Mouse (Mus musculus): ENCODE measurements around the gene Pgbd5. TPM values are rescaled to one million over a fixed set of nuclear protein-coding genes. Genes with fewer than 3 reads are reported as not detected.

Gene Pgbd5
- polyA plus RNA-seq, 1 experiment from 2014 or later, result 1.5 TPM

GRCm38 (mm10) chr8:124331706-124332105 is 107.8 kb downstream of the Pgbd5 start:
- Histone ChIP-seq H3K4me1 (ENCODE audit: control insufficient read depth, insufficient read depth, low read length) (peaks cover 9% of the 10 kb centered on the region), H3K4me2 (ENCODE audit: low read depth, low read length) (no peak overlapping the region), H3K9ac (ENCODE audit: low read length) (no peak overlapping the region), H3K9me3 (replicated peaks; ENCODE audit: control insufficient read depth, low read length) (no peaks in the 10 kb centered on the region), H3K27ac (ENCODE audit: low read length) (no peak overlapping the region), H3K27me3 (ENCODE audit: control insufficient read depth, insufficient read depth, low read length) (no peaks in the 10 kb centered on the region), H3K36me3 (ENCODE audit: control insufficient read depth, insufficient read depth) (peaks cover 28% of the 10 kb centered on the region), H3K4me3 (ENCODE audit: low read length) (no peak overlapping the region)
- 67% methylated on average over 11 of the region's 11 CpGs for WGBS
- ATAC-seq (replicated peaks; ENCODE audit: extremely low read depth, insufficient read depth, low FRiP score), result no peak

- 89% methylated on average over 3 of the region's 3 CpGs for WGBS
Measured at GRCm38 (mm10) chr8:124331094-124331493, 108.4 kb downstream of the Pgbd5 start.

GRCm38 (mm10) chr8:124330433-124330832 is 109.0 kb downstream of the Pgbd5 start:
- H3K27me3 ChIP-seq (ENCODE audit: control insufficient read depth, insufficient read depth, low read length), result no peaks in the 10 kb centered on the region
- 95% methylated on average over 2 of the region's 3 CpGs for WGBS
- H3K9ac ChIP-seq (ENCODE audit: low read length), result no peak overlapping the region
- ATAC-seq (replicated peaks; ENCODE audit: extremely low read depth, insufficient read depth, low FRiP score), result no peak
- peaks cover 9% of the 10 kb centered on the region for H3K4me1 ChIP-seq (ENCODE audit: control insufficient read depth, insufficient read depth, low read length)
- H3K4me2 ChIP-seq (ENCODE audit: low read depth, low read length), result no peak overlapping the region
- H3K4me3 ChIP-seq (ENCODE audit: low read length), result no peak overlapping the region
- no peak overlapping the region for H3K27ac ChIP-seq (ENCODE audit: low read length)
- H3K36me3 ChIP-seq (ENCODE audit: control insufficient read depth, insufficient read depth), result peaks cover 37% of the 10 kb centered on the region
- H3K9me3 ChIP-seq (replicated peaks; ENCODE audit: control insufficient read depth, low read length), result no peaks in the 10 kb centered on the region

More at GRCm38 (mm10) chr8:124331094-124331493, 108.4 kb downstream of the Pgbd5 start:
- Histone ChIP-seq H3K27ac (ENCODE audit: low read length) (no peak overlapping the region), H3K9me3 (replicated peaks; ENCODE audit: control insufficient read depth, low read length) (no peaks in the 10 kb centered on the region), H3K4me2 (ENCODE audit: low read depth, low read length) (no peak overlapping the region), H3K4me3 (ENCODE audit: low read length) (no peak overlapping the region), H3K27me3 (ENCODE audit: control insufficient read depth, insufficient read depth, low read length) (no peaks in the 10 kb centered on the region), H3K9ac (ENCODE audit: low read length) (no peak overlapping the region), H3K36me3 (ENCODE audit: control insufficient read depth, insufficient read depth) (peaks cover 31% of the 10 kb centered on the region), H3K4me1 (ENCODE audit: control insufficient read depth, insufficient read depth, low read length) (peaks cover 9% of the 10 kb centered on the region)
- no peak for ATAC-seq (replicated peaks; ENCODE audit: extremely low read depth, insufficient read depth, low FRiP score)

GRCm38 (mm10) chr8:124329690-124330089 is 109.8 kb downstream of the Pgbd5 start:
- ATAC-seq (replicated peaks; ENCODE audit: extremely low read depth, insufficient read depth, low FRiP score), result no peak
- Histone ChIP-seq H3K4me3 (ENCODE audit: low read length) (no peak overlapping the region), H3K9ac (ENCODE audit: low read length) (no peak overlapping the region), H3K36me3 (ENCODE audit: control insufficient read depth, insufficient read depth) (peaks cover 36% of the 10 kb centered on the region), H3K27ac (ENCODE audit: low read length) (no peak overlapping the region), H3K9me3 (replicated peaks; ENCODE audit: control insufficient read depth, low read length) (no peaks in the 10 kb centered on the region), H3K4me2 (ENCODE audit: low read depth, low read length) (no peak overlapping the region), H3K27me3 (ENCODE audit: control insufficient read depth, insufficient read depth, low read length) (no peaks in the 10 kb centered on the region), H3K4me1 (ENCODE audit: control insufficient read depth, insufficient read depth, low read length) (peaks cover 9% of the 10 kb centered on the region)
- WGBS, result 82% methylated on average over 10 of the region's 10 CpGs

GRCm38 (mm10) chr8:124328259-124328658 is 111.2 kb downstream of the Pgbd5 start:
- peaks cover 38% of the 10 kb centered on the region for H3K36me3 ChIP-seq (ENCODE audit: control insufficient read depth, insufficient read depth)
- H3K9me3 ChIP-seq (replicated peaks; ENCODE audit: control insufficient read depth, low read length), result no peaks in the 10 kb centered on the region
- no peak overlapping the region for H3K9ac ChIP-seq (ENCODE audit: low read length)
- WGBS, result 80% methylated on average over 7 of the region's 7 CpGs
- no peak overlapping the region for H3K27ac ChIP-seq (ENCODE audit: low read length)
- H3K4me3 ChIP-seq (ENCODE audit: low read length), result no peak overlapping the region
- no peaks in the 10 kb centered on the region for H3K27me3 ChIP-seq (ENCODE audit: control insufficient read depth, insufficient read depth, low read length)
- no peak overlapping the region for H3K4me2 ChIP-seq (ENCODE audit: low read depth, low read length)
- ATAC-seq (replicated peaks; ENCODE audit: extremely low read depth, insufficient read depth, low FRiP score), result no peak
- peaks cover 9% of the 10 kb centered on the region for H3K4me1 ChIP-seq (ENCODE audit: control insufficient read depth, insufficient read depth, low read length)

- Histone ChIP-seq H3K36me3 (ENCODE audit: control insufficient read depth, insufficient read depth) (peaks cover 27% of the 10 kb centered on the region), H3K4me1 (ENCODE audit: control insufficient read depth, insufficient read depth, low read length) (peaks cover 14% of the 10 kb centered on the region), H3K27ac (ENCODE audit: low read length) (no peak overlapping the region), H3K27me3 (ENCODE audit: control insufficient read depth, insufficient read depth, low read length) (no peaks in the 10 kb centered on the region), H3K4me2 (ENCODE audit: low read depth, low read length) (no peak overlapping the region), H3K9ac (ENCODE audit: low read length) (no peak overlapping the region), H3K9me3 (replicated peaks; ENCODE audit: control insufficient read depth, low read length) (no peaks in the 10 kb centered on the region), H3K4me3 (ENCODE audit: low read length) (no peak overlapping the region)
- WGBS, result 80% methylated on average over 14 of the region's 14 CpGs
- ATAC-seq (replicated peaks; ENCODE audit: extremely low read depth, insufficient read depth, low FRiP score), result no peak
Measured at GRCm38 (mm10) chr8:124323356-124323755, 116.1 kb downstream of the Pgbd5 start.

GRCm38 (mm10) chr8:124321227-124321840 is 118.1 kb downstream of the Pgbd5 start:
- peaks cover 34% of the 10 kb centered on the region for H3K4me1 ChIP-seq (ENCODE audit: control insufficient read depth, insufficient read depth, low read length)
- H3K36me3 ChIP-seq (ENCODE audit: control insufficient read depth, insufficient read depth), result peaks cover 20% of the 10 kb centered on the region
- H3K9ac ChIP-seq (ENCODE audit: low read length), result no peak overlapping the region
- H3K4me2 ChIP-seq (ENCODE audit: low read depth, low read length), result no peak overlapping the region
- H3K27me3 ChIP-seq (ENCODE audit: control insufficient read depth, insufficient read depth, low read length), result no peaks in the 10 kb centered on the region
- no peak overlapping the region for H3K4me3 ChIP-seq (ENCODE audit: low read length)
- no peak overlapping the region for H3K27ac ChIP-seq (ENCODE audit: low read length)
- 63% methylated on average over 12 of the region's 12 CpGs for WGBS
- no peak for ATAC-seq (replicated peaks; ENCODE audit: extremely low read depth, insufficient read depth, low FRiP score)
- no peaks in the 10 kb centered on the region for H3K9me3 ChIP-seq (replicated peaks; ENCODE audit: control insufficient read depth, low read length)

GRCm38 (mm10) chr8:124319316-124319652 is 120.2 kb downstream of the Pgbd5 start:
- Histone ChIP-seq H3K36me3 (ENCODE audit: control insufficient read depth, insufficient read depth) (peaks cover 5% of the 10 kb centered on the region), H3K4me2 (ENCODE audit: low read depth, low read length) (no peak overlapping the region), H3K4me1 (ENCODE audit: control insufficient read depth, insufficient read depth, low read length) (peaks cover 54% of the 10 kb centered on the region), H3K9ac (ENCODE audit: low read length) (no peak overlapping the region), H3K9me3 (replicated peaks; ENCODE audit: control insufficient read depth, low read length) (no peaks in the 10 kb centered on the region), H3K4me3 (ENCODE audit: low read length) (no peak overlapping the region), H3K27ac (ENCODE audit: low read length) (no peak overlapping the region; the same call in 1 of the 2 replicates), H3K27me3 (ENCODE audit: control insufficient read depth, insufficient read depth, low read length) (no peaks in the 10 kb centered on the region)
- ATAC-seq (replicated peaks; ENCODE audit: extremely low read depth, insufficient read depth, low FRiP score), result no peak
- WGBS, result 71% methylated on average over 4 of the region's 4 CpGs
